Mouse (Mus musculus) olfactory bulb, adult 2 months (tissue): ENCODE measurements around the gene Spata31d1b.

Source experiments
- CTCF ChIP-seq: fragments of 200-500 bp; IDR thresholded peaks from 2 replicates; pipeline ENCODE4 v1.5.1; 2012; ENCODE audit warnings: low read depth, mild to moderate bottlenecking, low read length, moderate library complexity; ENCODE audit not compliant: insufficient read depth
- POLR2A ChIP-seq: fragments of 200-500 bp; IDR thresholded peaks from 2 replicates; pipeline ENCODE4 v1.6.1; 2012; ENCODE audit warnings: mild to moderate bottlenecking, low read depth, low read length, moderate library complexity; ENCODE audit not compliant: insufficient read depth

DNA sequence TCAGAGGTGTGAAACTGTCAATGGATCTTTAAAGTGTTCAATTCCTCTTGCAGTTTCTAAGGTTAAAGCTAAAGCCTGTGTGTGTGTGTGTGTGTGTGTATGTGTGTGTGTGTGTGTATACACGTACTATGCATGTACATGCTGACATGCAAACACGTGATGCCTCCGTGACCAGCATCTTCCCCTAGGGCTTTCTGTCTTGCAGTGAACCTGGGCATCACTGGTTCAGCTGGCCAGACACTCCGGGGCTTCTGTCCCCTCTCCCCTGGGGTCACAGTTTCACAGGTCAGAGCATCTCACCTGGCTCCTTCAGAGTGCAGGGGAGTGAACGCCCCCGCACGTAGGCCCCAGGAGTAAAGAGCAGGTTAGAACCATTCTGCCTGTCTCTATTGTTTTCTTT, 38.5 kb upstream of the Spata31d1b start:
- TF ChIP-seq CTCF, result no peak
- no peak for TF ChIP-seq POLR2A
